Mouse (Mus musculus) layer of hippocampus, postnatal 36 days (tissue): Measurements from ENCODE around the gene Eral1. TPM values are rescaled to one million over a fixed set of nuclear protein-coding genes. Genes with fewer than 3 reads are reported as not detected.
A peak's percentile ranks its signal among the peaks of the same experiment; 100 is the strongest.
"Not testable (repeated sequence)": the region's sequence is repeated elsewhere in the genome, so short reads cannot be mapped to it uniquely, and the experiment has no call there.

ENCODE experiments used
- DNase-seq, 2 experiments: peaks; one replicate each; pipeline ENCODE4 v3.0.0; 2022
- total RNA-seq, 2 experiments: library from RNA; stranded (reverse); gene quantifications; 2 replicates each; pipeline ENCODE4 v1.2.3; 2021

Gene Eral1
- total RNA-seq, 2 experiments from 2014 or later: 19.8 to 21.2 TPM

DNA sequence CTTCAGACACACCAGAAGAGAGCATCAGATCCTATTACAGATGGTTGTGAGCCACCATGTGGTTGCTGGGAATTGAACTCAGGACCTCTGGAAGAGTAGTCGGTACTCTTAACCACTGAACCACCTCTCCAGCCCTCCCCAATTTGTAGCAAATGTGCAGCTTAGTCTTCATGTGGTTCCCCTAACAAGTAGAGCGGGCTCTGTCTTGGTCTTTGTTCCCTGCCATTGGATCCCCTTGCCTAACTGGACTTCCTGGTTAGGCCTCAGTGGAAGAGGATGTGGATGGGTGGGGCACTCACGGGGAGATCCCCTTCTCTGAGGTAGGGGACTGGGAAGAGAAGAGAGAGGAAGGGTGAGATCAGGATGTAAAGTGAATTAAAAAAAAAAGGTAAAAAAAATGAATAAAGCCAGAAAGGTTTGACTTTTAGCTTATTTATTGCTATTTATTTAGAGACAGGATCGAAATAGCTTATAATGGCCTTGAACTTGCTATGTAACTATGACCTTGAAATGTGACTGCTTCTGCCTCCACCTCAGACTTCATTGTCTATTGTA, 6.8 kb upstream of the Eral1 start:
- DNase-seq: no peak

DNA sequence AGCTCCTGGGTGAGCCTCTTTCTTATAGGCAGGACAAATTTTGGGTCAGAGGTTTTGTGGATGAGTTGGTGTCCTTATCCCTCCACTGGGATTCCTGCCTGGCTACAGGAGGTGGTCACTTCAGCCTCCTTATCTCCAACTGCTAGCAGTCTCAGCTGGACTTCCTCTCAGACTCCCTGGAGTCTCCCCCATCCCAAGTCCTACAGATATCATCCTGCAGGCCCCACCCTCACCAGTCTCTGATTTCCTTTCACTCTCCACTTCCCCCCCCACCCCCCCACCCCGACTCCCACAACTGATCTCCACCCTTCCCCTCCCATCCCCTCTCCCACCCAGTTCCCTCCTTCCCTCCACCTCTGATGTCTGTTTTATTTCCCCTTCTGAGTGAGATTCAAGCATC, 3.4 kb upstream of the Eral1 start:
- DNase-seq: no peak

DNA sequence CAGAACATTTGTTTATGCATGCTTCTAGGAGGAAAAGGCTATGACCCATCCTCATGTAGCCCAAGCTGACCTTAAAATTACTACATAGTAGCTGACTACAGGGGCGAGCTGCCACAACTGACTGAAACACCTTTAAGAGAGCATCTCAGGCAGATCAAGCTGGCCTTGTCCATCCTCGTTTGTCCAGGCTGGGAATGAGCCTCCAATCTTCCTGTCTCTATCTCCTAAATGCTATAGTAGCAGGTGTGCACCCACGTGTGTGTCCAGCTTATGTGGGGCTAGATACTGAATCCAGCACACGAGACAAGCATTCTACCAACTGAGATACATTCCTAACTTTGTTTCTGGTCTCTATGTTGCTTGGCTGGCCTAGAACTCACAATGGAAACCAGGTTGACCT, 5.5 kb downstream of the Eral1 start:
- DNase-seq: no peak

DNA sequence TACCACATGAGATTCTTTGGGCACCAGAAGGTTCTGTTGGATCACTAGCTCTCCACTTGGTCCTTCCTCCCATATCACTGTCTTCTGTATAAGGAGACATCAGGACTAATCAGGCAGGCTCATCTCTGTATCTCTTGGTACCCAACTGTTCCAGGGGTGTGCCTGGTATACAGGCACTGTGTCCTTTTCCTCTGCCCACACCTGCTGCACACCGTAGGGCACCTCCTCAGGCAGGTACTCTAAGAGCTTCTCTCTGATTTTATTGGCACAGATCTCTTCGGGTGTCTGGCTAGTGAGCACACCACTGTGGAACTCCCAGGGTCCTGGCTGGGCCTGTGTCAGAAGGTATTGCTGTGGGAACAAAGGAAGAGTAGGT, 5.9 kb downstream of the Eral1 start:
- no peak for DNase-seq

DNA sequence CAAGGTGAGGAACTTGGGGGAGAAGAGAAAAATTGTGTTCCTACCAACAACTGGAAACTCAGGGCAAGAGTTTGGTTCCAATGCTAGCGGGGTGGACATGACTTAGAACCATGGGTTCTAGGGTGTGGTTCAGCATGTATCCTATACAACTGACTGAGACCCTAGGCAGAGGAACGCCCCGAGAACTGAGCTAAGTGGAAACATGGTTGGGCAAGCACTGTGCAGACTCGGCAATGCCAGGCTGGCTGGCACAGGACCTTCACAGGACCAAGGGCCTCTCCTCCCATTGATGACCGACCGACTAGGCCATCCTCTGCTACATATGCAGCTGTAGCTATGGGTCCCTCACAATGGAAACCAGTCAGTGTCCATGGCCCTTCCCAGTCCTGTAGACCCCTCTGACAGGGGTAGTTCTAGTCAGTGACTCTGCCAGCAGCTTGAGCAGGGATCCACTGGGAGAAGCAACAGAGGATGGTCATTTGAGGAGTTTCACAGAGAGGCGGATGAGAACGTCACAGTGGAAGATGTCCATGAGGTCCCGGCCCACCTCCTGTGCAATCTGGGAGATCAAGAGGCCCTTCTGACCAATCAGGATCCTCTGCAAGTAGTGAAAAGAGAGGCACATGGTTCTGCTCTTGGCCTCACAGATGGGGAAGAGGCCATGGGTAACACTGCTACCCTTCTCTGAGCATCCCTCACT, 6.5 kb downstream of the Eral1 start:
- DNase-seq: no peak

DNA sequence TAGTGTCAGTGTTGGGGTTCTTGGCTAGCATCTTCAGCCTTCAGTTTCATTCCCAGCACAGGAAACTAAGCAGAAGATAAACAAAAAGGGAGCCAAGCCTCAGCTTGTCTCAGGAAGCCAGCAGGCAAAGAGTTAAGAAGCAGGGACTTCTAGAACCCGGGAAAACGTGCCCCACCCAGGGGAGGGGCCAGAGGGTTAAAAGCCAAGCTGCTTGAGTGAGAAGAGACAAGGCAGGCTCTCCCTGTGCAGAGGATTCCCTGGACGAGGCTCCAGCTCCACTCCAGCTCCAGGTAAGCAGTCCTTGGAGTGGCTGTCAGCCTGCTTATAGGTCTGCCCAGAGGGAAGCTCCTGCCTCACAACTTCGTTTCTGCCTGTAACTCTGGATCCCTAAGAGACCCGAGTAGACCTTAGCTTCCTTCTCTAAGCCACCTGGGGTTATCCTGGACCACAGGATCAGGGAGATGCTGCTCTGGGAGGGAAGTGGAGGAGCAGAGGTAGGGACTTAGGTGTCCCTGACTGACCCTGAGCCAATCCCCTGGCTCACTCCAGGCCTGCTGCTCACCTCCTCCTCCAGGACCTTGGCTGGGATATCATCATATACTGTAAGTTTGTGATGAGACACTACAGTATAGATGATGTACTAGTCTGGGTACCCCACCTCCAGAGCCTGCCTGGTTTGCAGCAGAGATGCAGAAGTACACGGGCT, 7.6 kb downstream of the Eral1 start:
- DNase-seq: no peak

DNA sequence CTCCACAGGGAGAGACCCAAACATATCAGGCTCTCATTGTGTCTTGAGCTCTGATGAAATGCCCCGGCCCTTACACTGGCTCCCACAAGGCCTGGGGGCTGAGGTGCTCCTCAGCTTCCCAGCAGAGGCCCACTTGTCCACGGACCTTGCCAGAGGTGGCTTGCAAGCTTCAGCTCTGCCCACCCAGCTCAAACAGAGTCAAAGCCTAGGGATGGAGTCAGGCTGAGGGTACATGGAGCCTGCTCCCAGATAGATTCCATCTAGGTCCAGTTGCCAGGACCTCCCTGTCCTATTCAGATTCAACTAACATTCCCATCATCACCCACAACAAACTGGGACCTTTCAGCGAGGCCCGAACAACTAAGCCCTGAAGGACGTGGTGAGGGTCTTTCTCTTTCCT, 8.2 kb downstream of the Eral1 start:
- DNase-seq: no peak

DNA sequence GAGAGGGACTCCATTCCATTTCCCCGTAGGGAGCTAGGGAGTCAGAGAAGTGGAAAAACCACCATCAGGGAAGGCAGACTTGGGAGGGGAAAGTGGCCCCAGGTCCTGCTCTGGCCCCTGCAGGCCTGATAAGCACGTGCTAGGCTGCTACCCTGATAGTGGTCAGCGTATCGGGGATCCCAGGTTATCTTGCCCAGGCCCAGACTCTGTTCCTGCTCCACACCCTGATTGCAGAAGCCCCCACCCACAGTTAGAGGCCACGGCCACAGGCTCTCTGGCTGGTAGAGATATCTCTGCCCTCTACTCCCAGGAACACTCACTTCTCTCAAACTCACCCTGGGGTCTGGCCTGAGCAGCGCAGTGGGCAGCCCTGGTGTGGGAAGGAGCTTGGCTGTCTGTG, 10.5 kb downstream of the Eral1 start:
- no peak for DNase-seq

DNA sequence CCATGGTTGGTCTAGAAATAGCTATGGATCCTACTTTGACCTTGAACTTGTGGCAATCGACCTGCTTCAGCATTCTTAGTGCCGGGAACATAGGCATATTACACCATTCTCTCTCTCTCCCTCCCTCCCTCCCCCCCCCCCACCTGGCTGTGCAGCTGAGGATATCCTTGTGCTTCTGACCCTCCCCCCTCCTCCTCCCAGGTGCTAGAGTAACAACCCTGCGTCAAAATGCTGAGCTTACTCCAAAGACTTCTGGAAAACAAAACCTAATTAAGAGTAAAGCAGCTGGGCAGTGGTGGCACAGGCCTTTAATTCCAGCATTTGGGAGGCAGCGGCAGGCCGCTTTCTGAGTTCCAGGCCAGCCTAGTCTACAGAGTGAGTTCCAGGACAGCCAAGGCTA, 11.1 kb downstream of the Eral1 start:
- no peak for DNase-seq

DNA sequence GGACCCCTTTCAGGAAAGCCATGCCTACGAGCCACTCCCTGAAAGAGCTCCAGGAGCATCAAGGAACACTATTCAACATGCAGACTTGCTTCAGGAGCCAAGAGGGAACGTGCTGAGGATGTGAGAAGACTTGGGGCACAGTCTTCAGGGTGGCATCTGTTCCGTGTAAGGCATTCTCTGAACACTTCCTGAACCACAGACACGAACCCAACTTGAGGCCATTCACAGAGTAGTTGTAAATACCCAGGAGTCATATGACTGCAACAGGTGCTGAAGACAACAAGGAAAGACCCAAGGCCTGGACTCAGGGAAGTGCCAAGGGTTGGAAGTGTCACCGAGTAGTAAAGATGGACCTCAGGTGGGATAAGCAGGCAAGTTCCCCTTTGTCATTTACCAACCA, 12.6 kb downstream of the Eral1 start:
- DNase-seq: no peak

DNA sequence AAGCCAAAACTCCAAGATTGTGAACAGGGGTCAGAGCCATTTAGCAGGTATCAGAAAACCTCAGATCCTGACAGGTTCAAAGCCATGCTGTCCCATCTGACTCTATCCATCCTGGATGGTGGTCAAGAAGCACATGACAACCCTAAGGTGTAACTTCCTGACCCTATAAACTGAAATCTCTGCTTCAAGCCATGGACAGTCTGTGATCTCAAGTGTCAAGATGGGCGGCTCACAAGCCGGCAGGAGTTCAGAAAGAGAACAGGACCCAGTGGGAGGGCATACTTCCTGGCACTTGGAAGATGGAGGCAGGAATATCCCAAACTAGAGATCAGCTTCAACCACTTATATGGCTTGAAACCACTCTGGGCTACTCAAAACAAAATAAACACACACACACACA, 13.5 kb downstream of the Eral1 start:
- no peak for DNase-seq

DNA sequence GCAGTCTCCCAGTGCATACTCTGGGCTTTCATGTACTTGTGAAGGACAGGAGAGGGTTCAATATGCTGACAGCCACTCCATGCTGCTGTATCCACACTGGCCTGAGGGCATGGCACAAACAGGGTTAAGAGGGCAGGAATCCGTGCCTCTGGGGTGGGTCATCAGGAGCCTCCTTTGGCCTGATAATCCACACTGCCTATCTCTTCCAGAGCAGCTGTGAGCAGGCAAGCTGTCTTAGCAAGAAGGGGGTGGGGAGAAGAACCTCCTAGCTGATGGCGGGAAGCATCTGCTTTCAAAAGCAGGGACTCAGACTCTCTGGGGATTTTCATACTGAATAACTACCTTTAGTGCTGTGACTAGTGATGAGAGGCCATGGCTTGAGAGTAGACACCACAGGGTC, 14.3 kb downstream of the Eral1 start:
- no peak for DNase-seq

DNA sequence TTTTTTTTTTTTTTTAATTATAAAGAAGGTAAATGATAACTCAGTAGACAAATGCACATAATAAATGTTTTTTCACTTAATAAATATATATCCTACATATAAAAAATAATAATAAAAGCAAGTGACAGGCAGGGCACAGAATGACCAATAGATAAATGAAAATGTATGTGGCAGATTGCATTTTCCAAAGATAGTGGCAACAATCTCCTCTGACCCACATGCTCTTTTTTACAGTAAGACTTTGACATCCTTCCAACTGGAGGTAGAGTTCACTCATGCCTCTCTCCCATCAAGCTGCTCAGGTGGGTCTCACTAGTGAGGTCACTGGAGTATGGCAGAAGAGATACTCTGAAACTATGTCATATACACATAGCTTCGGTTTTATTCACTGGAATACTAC, 17.6 kb downstream of the Eral1 start:
- no peak for DNase-seq

DNA sequence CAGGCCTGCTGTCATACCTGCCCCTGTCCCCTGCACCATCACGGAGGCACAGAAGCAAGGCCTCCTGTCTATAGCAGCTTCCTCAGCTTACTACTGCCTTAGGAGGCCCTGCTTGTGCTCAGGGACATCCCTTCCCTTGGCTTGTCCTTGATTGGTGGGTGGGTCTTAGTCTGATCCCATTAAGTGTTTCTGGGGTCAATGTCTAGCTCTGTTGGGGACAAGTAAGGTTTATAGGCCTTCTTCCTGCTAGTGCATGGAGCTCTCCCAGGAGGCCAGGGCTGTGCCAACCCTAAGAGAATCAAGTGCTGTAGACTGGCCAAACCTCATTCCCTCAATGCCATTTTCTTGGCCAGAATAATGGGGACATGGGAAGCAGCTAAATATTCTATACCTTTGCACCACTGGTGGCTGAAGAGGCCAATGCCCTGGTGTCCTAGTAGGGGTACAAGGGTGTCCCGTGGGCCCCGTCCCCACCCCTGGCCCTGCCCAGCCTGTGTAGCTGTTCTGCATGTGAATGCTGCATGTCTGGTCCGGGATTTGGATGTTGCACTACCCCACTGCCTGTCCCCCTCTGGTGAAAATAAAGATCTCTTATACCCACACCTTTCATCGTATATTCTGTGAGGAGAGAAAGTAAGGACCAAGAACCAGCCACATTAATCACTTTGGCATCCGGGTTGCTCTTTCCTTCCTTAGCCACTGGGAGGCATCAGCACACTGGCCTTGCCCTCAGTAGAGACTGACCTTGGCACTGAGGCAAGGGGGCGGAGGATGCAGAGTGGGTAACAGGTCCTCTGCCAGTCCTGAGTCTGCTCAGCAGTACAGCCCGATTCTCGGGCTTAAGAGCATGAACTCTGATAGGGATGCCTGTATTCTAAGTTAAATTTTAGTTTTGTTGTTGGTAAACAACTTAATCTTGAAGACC, 20.1 kb downstream of the Eral1 start:
- peak; percentile 57 to 59 for DNase-seq

DNA sequence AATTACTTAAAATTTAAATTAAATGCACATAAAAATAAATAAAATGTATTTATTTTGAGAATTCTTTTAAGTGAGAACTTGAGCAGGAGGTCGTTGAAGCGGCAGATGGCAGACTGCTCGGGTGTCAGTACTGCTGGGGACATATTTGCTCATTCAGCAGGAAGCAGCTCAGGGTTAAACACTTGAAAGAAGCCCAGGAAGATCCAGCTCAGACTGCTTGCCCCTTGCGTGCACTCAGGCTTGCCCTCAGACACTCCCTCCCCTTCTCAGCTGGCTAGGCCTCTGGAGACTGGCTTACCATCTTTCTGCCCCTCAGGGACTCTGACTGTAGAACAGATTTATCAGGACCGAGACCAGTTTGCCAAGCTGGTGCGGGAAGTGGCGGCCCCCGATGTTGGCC, 23.2 kb downstream of the Eral1 start:
- no peak for DNase-seq

DNA sequence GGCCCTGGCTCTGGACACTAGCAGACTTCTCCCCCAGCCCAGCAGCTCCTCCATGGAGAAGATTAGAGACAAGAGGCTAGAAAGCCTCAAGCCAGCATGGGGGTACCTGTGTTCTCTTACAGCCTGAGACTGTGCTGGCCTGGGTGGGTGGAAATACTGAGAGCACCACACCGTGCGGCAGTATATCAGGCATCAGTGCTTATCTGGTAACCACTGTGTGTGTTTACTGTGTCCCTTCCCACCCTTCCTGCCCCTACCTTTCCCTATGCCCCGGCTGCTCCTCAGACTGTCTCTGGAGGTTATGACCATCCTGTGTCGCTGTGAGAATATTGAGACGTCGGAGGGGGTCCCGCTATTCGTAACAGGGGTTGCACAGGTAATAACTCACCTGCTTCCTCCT, 27.1 kb downstream of the Eral1 start:
- no peak for DNase-seq

DNA sequence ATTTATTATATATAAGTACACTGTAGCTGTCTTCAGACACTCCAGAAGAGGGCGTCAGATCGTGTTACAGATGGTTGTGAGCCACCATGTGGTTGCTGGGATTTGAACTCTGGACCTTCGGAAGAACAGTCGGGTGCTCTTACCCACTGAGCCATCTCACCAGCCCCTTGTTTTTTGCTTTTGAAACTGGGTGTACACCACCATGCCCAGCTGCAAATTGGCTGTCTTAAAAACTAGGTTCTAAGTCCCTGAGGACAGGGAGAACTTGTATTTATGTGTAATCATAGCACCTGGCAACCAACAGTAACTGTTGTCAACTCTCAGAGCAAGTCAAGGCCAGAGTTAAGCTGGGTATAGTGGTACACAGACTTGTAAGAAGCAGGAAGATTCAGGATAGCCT, 31.5 kb downstream of the Eral1 start:
- not testable (repeated sequence) for DNase-seq

DNA sequence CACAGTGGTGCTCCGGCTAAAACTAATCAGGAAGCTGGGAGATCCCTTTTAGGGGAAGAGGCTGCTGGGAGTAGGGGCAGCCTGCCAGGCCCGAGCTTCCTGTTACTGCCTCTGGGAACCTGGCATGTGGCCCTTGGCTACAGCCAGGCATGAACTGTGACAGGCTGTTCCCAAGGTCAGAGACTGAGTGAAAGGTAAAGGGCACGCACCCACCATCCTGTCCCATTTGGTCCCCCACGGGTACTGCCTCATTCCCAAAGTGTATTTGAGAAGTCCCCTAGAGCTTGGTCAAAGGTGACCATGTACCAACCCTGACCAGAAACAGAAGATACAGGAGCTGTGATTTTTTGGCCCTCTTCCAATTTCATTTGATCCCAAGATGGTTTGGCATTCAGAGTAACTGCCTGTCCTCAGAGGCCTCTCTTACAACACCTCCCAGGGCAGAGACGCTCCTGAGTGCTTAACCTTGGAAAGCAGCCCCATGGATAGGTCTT, 35.4 kb downstream of the Eral1 start:
- DNase-seq: peak in 1 of 2 experiments; percentile 49

DNA sequence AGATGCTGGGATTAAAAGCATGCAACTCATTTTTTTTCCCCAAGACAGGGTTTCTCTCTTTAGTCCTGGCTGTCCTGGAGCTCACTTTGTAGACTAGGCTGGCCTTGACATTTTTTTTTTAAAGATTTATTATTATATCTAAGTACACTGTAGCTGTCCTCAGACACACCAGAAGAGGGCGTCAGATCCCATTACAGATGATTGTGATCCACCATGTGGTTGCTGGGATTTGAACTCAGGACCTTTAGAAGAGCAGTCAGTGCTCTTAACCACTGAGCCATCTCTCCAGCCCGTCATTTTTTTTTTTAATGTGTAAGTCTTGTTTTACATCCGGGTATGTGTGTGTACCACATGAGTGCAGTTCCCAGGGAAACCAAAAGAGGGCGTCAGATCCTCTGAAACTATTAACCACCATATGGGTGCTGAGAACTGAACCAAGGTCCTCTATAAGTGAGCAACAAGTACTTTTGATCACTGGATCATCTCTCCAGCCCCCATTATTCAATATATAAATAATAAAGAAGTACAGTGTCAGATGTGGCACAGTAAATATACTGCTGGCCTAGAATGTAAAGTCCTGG, 37.8 kb downstream of the Eral1 start:
- not testable (repeated sequence) for DNase-seq

DNA sequence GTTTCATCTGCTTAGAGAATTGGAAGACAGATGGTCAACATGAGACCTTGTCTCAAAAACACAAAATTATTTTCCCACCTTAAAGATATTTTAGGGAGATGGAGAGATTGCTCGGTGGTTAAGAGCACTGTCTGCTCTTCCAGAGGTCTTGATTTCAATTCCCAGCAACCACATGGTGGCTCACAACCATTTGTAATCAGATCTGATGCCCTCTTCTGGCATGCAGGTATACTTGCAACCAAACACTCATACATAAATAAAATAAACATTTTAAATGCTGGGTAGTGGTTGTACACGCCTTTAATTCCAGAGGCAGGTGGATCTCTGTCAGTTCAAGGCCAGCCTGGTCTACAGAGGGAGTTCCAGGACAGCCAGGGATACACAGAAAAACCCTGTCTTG, 39.3 kb downstream of the Eral1 start:
- no peak for DNase-seq

DNA sequence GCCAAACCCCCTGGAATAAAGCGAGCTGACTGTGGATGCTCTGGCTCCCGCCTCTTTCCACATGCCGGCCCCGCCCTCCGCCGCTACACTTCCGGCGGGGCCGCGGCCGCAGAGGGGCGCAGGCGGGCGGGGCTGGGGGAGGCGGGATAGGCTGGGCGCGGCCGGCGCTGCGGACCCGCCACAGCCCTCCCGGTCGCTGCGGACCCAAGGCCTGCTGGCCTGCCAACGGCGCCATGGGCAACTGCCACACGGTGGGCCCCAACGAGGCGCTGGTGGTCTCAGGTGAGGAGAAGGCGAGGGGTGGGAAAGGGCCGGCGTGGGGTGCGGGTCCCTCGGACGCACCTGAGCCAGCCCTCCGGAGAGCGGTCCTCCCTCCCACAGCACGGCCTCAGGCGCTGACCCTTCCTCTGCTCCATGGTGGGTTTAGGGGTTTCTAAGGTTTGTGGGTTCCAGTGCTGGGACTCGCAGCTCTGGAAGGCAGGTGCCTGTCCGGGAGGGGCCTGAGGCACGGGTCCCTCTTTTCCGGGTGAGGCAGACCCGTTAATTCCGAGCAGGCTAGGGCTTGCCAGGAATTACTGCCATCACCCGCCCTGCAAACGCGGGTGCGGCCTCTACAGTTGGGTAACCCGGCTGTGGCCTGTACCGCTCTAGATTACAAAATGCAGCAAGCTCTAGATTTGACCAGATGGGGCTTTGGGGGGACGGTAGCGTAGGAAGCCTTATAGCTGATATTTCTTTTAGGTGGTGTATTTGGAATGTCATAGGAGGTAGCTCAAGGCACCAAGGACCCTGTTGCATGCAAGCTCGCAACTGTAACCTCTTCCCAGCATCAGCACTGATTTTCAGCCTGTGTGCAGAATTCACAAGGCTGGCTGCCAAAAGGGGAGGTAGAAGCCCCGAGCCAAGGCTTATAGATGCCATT, 42.1 kb downstream of the Eral1 start, which contains the start of gene Flot2:
Gene Flot2, plus strand, starts transcription at position 101 of the 922 bp plus-strand sequence.
- DNase-seq: peak; percentile 22 to 33
